In the genomic region with DNA sequence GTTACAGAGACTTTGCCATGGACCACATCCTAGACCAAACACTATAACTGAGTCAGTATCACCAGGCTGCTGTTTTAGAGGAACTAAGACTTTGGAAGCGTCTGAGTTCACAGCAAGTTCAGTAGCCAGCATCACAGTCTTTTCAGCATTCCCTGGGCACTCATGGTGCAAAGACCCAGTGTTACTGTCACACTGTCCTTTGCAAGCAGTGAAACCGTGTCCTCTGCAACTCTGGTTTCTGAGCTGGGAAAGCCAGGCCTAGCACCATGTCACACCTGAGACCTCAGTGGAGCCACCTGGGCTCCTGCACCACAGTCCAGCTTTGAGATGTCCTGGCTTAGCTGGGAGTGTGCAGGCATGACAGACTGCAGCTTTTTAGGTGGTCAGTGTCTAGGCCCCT, we compare ENCODE assay signal across 18 mouse cellular contexts.
"Had no signal": no experiment of that assay in that cellular context is flagged by ENCODE, and none has a peak within 500 bp of the region (broad histone marks: within the 10 kb centered on the region; RNA-seq: fewer than 3 reads in every experiment).

No protein-coding gene starts in this region.

- DNase-seq: kidney, adult 18-20 months; kidney, postnatal 14 days; layer of hippocampus, adult 9-11 months; layer of hippocampus, postnatal 36 days; lung, embryonic 14.5 days; retina, postnatal 1 day; right cerebral cortex, postnatal 25 days; spleen, adult 18-20 months; thymus, adult 18-20 months; thymus, postnatal 36 days had no signal

- ATAC-seq: liver, embryonic 12.5 days; lung, postnatal 0 days; midbrain, embryonic 15.5 days had no signal

- H3K9ac ChIP-seq: liver, embryonic 12.5 days; lung, embryonic 14.5 days; midbrain, embryonic 12.5 days; midbrain, embryonic 15.5 days; neural tube, embryonic 13.5 days; stomach, embryonic 15.5 days had no signal

- H3K27me3 ChIP-seq: liver, embryonic 12.5 days; midbrain, embryonic 12.5 days; midbrain, embryonic 15.5 days; neural tube, embryonic 13.5 days; stomach, embryonic 15.5 days had no signal

- H3K4me3 ChIP-seq: left cerebral cortex, adult 2 months; liver, embryonic 12.5 days; midbrain, embryonic 12.5 days; midbrain, embryonic 15.5 days; neural tube, embryonic 13.5 days; stomach, embryonic 15.5 days had no signal

- H3K4me1 ChIP-seq: midbrain, embryonic 12.5 days; midbrain, embryonic 15.5 days; neural tube, embryonic 13.5 days; stomach, embryonic 15.5 days had no signal

- H3K27ac ChIP-seq: left cerebral cortex, adult 2 months; macrophage; midbrain, embryonic 12.5 days; midbrain, embryonic 15.5 days; neural tube, embryonic 13.5 days; stomach, embryonic 15.5 days had no signal

- H3K4me2 ChIP-seq: liver, embryonic 12.5 days; lung, embryonic 14.5 days; midbrain, embryonic 12.5 days; midbrain, embryonic 15.5 days; neural tube, embryonic 13.5 days; stomach, embryonic 15.5 days had no signal

- H3K9me3 ChIP-seq: liver, embryonic 12.5 days; midbrain, embryonic 12.5 days; midbrain, embryonic 15.5 days; neural tube, embryonic 13.5 days; stomach, embryonic 15.5 days had no signal
